Mouse (Mus musculus): ENCODE measurements at regions not wholly inside any gene's neighbourhood (a gene's known extent, or its start where the extent isn't known, plus 50 kb on each side); places are given as distances from the start of the nearest gene placed in this dataset.
A peak's percentile ranks its signal among the peaks of the same experiment; 100 is the strongest.
"Not testable (repeated sequence)": the region's sequence is repeated elsewhere in the genome, so short reads cannot be mapped to it uniquely, and the experiment has no call there.

DNA sequence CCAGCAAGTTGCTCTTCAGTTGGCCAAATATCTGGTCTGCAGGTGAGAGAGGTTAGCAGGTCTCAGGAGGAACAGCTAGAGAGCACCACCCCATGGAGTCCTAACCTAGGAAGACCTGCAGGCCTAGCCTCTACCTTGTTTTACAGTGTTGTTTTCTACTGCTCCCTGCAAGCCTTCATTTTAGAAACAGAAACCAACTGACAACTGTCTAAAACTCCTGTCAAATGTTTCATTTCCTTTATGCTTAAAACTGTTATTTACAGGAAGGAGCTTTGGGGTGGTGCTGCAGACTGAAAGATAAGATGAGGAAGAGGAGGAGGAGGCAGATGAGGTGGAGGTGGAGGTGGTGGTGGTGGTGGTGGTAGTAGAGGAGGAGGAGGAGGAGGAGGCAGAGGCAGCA lies 96.6 kb upstream of the Selenop start:
- no peaks in the 10 kb centered on the region for H3K4me1 ChIP-seq (ENCODE audit: control insufficient read depth, insufficient read depth, low read length)
- no peak for ATAC-seq (ENCODE audit: insufficient number of reproducible peaks, low FRiP score, low TSS enrichment, low read depth)

GRCm38 (mm10) chr15:3174072-3174471 lies 94.3 kb upstream of the Selenop start:
- H3K27ac ChIP-seq (replicated peaks; ENCODE audit: low read depth, low read length) = no peak overlapping the region
- H3K9ac ChIP-seq (ENCODE audit: low read length) = no peak overlapping the region
- ATAC-seq (ENCODE audit: insufficient number of reproducible peaks, low FRiP score, low TSS enrichment, low read depth) (no peak), DNase-seq (ENCODE audit: low spot score) (no peak)
- H3K4me2 ChIP-seq (ENCODE audit: low read depth, severe bottlenecking) = no peak overlapping the region
- 61% methylated on average over 2 of the region's 2 CpGs for WGBS
- no peaks in the 10 kb centered on the region for H3K4me1 ChIP-seq (ENCODE audit: control insufficient read depth, insufficient read depth, low read length)
- H3K4me3 ChIP-seq (ENCODE audit: low read depth, low read length) = no peak overlapping the region
- H3K27me3 ChIP-seq (ENCODE audit: control insufficient read depth, insufficient read depth, low read length) = no peaks in the 10 kb centered on the region
- H3K9me3 ChIP-seq (ENCODE audit: control insufficient read depth, low read length) = no peaks in the 10 kb centered on the region
- H3K36me3 ChIP-seq (ENCODE audit: control insufficient read depth, insufficient read depth, low read length) = no peaks in the 10 kb centered on the region

More for the DNA sequence above, 96.6 kb upstream of the Selenop start:
- Histone ChIP-seq H3K27me3 (ENCODE audit: control insufficient read depth, insufficient read depth, low read length) (no peaks in the 10 kb centered on the region), H3K9ac (ENCODE audit: low read length) (no peak overlapping the region), H3K36me3 (ENCODE audit: control insufficient read depth, insufficient read depth, low read length) (no peaks in the 10 kb centered on the region), H3K4me3 (ENCODE audit: low read depth, low read length) (no peak overlapping the region), H3K4me2 (ENCODE audit: low read depth, severe bottlenecking) (no peak overlapping the region), H3K9me3 (ENCODE audit: control insufficient read depth, low read length) (no peaks in the 10 kb centered on the region), H3K27ac (replicated peaks; ENCODE audit: low read depth, low read length) (no peak overlapping the region)
- DNase-seq (ENCODE audit: low spot score) = no peak

GRCm38 (mm10) chr15:3174848-3175247 lies 93.5 kb upstream of the Selenop start:
- H3K4me3 ChIP-seq (ENCODE audit: low read depth, low read length) = no peak overlapping the region
- H3K27me3 ChIP-seq (ENCODE audit: control insufficient read depth, insufficient read depth, low read length) = no peaks in the 10 kb centered on the region
- no peak overlapping the region for H3K9ac ChIP-seq (ENCODE audit: low read length)
- no peak overlapping the region for H3K4me2 ChIP-seq (ENCODE audit: low read depth, severe bottlenecking)
- no peaks in the 10 kb centered on the region for H3K4me1 ChIP-seq (ENCODE audit: control insufficient read depth, insufficient read depth, low read length)
- no peak for DNase-seq (ENCODE audit: low spot score)
- no peaks in the 10 kb centered on the region for H3K36me3 ChIP-seq (ENCODE audit: control insufficient read depth, insufficient read depth, low read length)
- WGBS = 38% methylated on average over 2 of the region's 2 CpGs
- ATAC-seq (ENCODE audit: insufficient number of reproducible peaks, low FRiP score, low TSS enrichment, low read depth) = no peak
- no peak overlapping the region for H3K27ac ChIP-seq (replicated peaks; ENCODE audit: low read depth, low read length)
- H3K9me3 ChIP-seq (ENCODE audit: control insufficient read depth, low read length) = no peaks in the 10 kb centered on the region

DNA sequence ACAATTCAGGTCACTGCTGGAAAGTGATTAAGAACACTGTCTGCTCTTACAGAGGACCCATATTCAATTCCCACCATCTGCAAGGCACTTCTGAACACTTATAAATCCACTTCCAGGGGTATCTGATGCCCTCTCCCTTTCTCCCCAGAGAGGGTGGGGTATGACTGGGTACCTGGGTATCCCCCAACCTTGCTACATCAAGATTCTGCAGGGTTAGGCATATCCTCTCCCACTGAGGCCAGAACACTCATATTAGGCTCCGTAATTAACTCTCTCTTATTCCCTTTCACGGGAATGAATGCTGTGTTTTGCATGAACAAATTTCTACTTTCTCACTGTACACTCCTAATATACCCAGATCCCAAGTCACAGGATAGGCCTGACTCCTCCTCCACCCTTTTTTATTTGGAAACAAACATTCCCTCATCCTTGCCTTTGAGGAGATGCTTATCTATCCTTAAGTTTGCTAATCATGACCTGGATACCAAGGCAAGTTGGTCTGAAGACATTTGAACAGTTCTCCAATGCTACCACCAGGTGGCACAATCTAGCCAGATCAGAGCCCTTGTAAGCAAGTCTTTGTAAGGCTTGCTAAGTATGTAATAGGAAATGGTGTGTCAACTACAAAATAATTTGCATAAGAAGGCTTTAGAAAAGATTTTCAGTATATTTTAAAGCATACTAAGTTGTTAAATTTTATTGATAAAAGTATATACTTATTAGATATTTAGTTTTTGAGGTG lies 66.3 kb upstream of the Selenop start:
- no peaks in the 10 kb centered on the region for H3K27me3 ChIP-seq (ENCODE audit: control insufficient read depth, insufficient read depth, low read length)
- no peaks in the 10 kb centered on the region for H3K36me3 ChIP-seq (ENCODE audit: control insufficient read depth, insufficient read depth, low read length)
- H3K4me2 ChIP-seq (ENCODE audit: low read depth, severe bottlenecking) = no peak overlapping the region
- H3K4me1 ChIP-seq (ENCODE audit: control insufficient read depth, insufficient read depth, low read length) = no peaks in the 10 kb centered on the region
- no peak for ATAC-seq (ENCODE audit: insufficient number of reproducible peaks, low FRiP score, low TSS enrichment, low read depth)
- no peaks in the 10 kb centered on the region for H3K9me3 ChIP-seq (ENCODE audit: control insufficient read depth, low read length)
- no peak overlapping the region for H3K4me3 ChIP-seq (ENCODE audit: low read depth, low read length)
- WGBS = 87% methylated on average over 2 of the region's 2 CpGs
- H3K27ac ChIP-seq (replicated peaks; ENCODE audit: low read depth, low read length) = no peak overlapping the region
- no peak overlapping the region for H3K9ac ChIP-seq (ENCODE audit: low read length)
- peak; percentile 65 for DNase-seq (ENCODE audit: low spot score)

DNA sequence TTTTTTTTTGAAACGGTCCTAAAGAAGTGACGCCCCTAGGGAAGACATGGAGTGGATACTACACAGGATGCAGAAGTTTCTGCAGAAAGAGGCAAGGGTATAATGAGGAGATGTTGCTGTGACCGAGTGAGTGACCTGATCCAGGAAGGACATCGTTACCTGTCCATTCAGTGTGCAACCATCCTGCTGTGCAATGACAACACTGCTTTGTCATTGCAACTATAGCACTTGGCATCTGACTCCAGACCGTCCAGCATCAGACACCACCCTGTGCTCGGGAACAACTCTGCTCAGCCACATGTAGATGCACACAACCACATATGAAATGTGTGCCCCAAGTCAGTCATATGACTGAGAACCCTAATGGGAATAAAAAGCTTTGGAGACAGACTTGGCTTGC lies 62.8 kb upstream of the Selenop start:
- Histone ChIP-seq H3K4me2 (ENCODE audit: low read depth, severe bottlenecking) (no peak overlapping the region), H3K36me3 (ENCODE audit: control insufficient read depth, insufficient read depth, low read length) (no peaks in the 10 kb centered on the region), H3K27me3 (ENCODE audit: control insufficient read depth, insufficient read depth, low read length) (no peaks in the 10 kb centered on the region), H3K27ac (replicated peaks; ENCODE audit: low read depth, low read length) (no peak overlapping the region), H3K4me1 (ENCODE audit: control insufficient read depth, insufficient read depth, low read length) (no peaks in the 10 kb centered on the region), H3K9ac (ENCODE audit: low read length) (no peak overlapping the region), H3K4me3 (ENCODE audit: low read depth, low read length) (no peak overlapping the region), H3K9me3 (ENCODE audit: control insufficient read depth, low read length) (no peaks in the 10 kb centered on the region; the same call in 1 of the 2 replicates)
- DNase-seq (ENCODE audit: low spot score) = no peak
- WGBS = 85% methylated on average over 6 of the region's 6 CpGs
- ATAC-seq (ENCODE audit: insufficient number of reproducible peaks, low FRiP score, low TSS enrichment, low read depth) = no peak

DNA sequence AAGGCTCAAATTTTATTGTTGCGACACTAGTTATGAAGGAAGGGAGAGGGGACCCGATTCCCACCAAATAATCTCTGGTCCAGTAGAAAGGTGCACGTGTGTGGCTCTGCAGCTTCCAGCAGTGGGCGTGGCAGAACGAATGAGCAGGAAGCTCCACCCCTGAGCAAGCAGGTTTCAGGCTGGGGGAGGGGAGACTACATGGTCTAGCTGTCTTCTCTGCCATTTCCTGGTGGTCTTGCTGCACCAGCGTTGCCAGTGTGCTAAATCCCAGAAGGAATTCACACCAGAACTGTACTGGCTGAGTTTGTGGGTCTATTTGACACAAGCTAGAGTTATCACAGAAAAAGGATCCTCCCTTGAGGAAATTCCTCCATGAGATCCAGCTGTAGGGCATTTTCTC lies 62.3 kb upstream of the Selenop start:
- H3K4me1 ChIP-seq (ENCODE audit: control insufficient read depth, insufficient read depth, low read length); H3K9me3 ChIP-seq (ENCODE audit: control insufficient read depth, low read length); ATAC-seq (ENCODE audit: insufficient number of reproducible peaks, low FRiP score, low TSS enrichment, low read depth); H3K27me3 ChIP-seq (ENCODE audit: control insufficient read depth, insufficient read depth, low read length); H3K36me3 ChIP-seq (ENCODE audit: control insufficient read depth, insufficient read depth, low read length); DNase-seq (ENCODE audit: low spot score); H3K27ac ChIP-seq (replicated peaks; ENCODE audit: low read depth, low read length); H3K4me2 ChIP-seq (ENCODE audit: low read depth, severe bottlenecking); H3K9ac ChIP-seq (ENCODE audit: low read length); H3K4me3 ChIP-seq (ENCODE audit: low read depth, low read length): not testable (repeated sequence)
- 65% methylated on average over 6 of the region's 6 CpGs for WGBS

DNA sequence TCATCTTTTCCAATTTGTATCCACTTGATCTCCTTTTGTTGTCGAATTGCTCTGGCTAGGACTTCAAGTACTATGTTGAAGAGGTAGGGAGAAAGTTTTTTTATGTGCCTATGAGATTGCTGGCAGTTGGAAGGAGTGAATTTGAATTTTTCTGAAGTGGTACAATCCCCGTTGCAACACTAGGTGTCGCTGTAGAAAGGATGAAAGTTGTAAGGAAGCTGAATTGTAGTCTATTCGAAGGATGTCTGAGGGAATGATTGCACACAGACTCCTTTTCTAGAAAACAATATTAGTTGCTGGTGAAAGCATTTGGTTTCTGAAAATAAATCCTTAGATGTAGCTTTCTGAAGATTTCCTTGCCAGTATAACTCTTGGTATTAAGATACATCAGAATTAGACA lies 54.6 kb upstream of the Selenop start:
- Histone ChIP-seq H3K36me3 (ENCODE audit: control insufficient read depth, insufficient read depth, low read length) (no peaks in the 10 kb centered on the region), H3K9ac (ENCODE audit: low read length) (no peak overlapping the region), H3K4me3 (ENCODE audit: low read depth, low read length) (no peak overlapping the region), H3K27me3 (ENCODE audit: control insufficient read depth, insufficient read depth, low read length) (no peaks in the 10 kb centered on the region), H3K4me2 (ENCODE audit: low read depth, severe bottlenecking) (no peak overlapping the region), H3K9me3 (ENCODE audit: control insufficient read depth, low read length) (no peaks in the 10 kb centered on the region), H3K4me1 (ENCODE audit: control insufficient read depth, insufficient read depth, low read length) (no peaks in the 10 kb centered on the region), H3K27ac (replicated peaks; ENCODE audit: low read depth, low read length) (no peak overlapping the region)
- DNase-seq (ENCODE audit: low spot score) (peak; percentile 65), ATAC-seq (ENCODE audit: insufficient number of reproducible peaks, low FRiP score, low TSS enrichment, low read depth) (no peak)
- 5% methylated on average over 4 of the region's 4 CpGs for WGBS

DNA sequence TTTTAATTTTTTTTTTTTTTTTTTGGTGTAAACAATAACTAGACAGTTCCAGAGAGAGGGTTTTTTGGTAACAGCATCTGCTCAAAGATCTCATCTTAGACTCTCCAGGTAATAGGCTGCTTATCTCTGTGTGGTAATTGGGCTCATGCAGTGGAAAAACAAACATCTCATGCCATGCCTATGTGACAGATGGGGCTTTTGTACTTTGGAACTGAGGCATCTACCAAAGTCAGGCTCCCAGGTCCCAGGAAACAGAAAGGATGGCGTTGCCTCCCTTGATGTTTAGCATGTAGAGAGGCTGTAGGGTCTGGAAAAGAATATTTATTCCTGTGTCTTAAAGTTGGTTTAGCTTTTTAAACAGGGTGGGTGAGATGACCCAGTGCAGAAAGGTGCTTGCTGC lies 53.1 kb upstream of the Selenop start:
- Histone ChIP-seq H3K36me3 (ENCODE audit: control insufficient read depth, insufficient read depth, low read length) (no peaks in the 10 kb centered on the region), H3K4me1 (ENCODE audit: control insufficient read depth, insufficient read depth, low read length) (no peaks in the 10 kb centered on the region), H3K9ac (ENCODE audit: low read length) (no peak overlapping the region), H3K4me2 (ENCODE audit: low read depth, severe bottlenecking) (no peak overlapping the region), H3K4me3 (ENCODE audit: low read depth, low read length) (no peak overlapping the region), H3K27me3 (ENCODE audit: control insufficient read depth, insufficient read depth, low read length) (no peaks in the 10 kb centered on the region), H3K9me3 (ENCODE audit: control insufficient read depth, low read length) (no peaks in the 10 kb centered on the region), H3K27ac (replicated peaks; ENCODE audit: low read depth, low read length) (no peak overlapping the region)
- ATAC-seq (ENCODE audit: insufficient number of reproducible peaks, low FRiP score, low TSS enrichment, low read depth) (no peak), DNase-seq (ENCODE audit: low spot score) (no peak)
- WGBS = 43% methylated on average over 1 of the region's 1 CpGs

Data from limb, embryonic 11.5 days (tissue).